Mouse (Mus musculus) heart, adult 2 months (tissue): ENCODE measurements around the gene Gm4881.

ENCODE experiments used
- EP300 ChIP-seq: fragments of 200-500 bp; IDR thresholded peaks from 2 replicates; pipeline ENCODE4 v1.6.1; 2011; ENCODE audit warnings: low read depth, low read length, control low read depth; ENCODE audit not compliant: insufficient read depth
- POLR2A ChIP-seq: fragments of 200-500 bp; IDR thresholded peaks from 2 replicates; pipeline ENCODE4 v1.6.1; 2011; ENCODE audit warnings: mild to moderate bottlenecking, low read depth, low read length, control low read depth; ENCODE audit not compliant: insufficient read depth

GRCm38 (mm10) chr7:24987941-24988340 lies 43.6 kb upstream of the Gm4881 start:
- no peak for TF ChIP-seq EP300
- no peak for TF ChIP-seq POLR2A
